Mouse (Mus musculus) CH12.LX (cell line): Measurements from ENCODE around the gene Mtr.

Experiments used
- BHLHE40 ChIP-seq: IDR thresholded peaks from 2 replicates; pipeline ENCODE4 v1.6.1; 2011; ENCODE audit warnings: mild to moderate bottlenecking, low read depth, low read length, improper control_type of control experiment
- CTCF ChIP-seq, 2 experiments: IDR thresholded peaks in 1 of 2; conservative IDR thresholded peaks in 1 of 2; 2 replicates each; pipeline ENCODE4 v1.5.1; 2011 to 2012; ENCODE audit warnings: low read depth in 2 of 2, low read length in 2 of 2, improper control_type of control experiment in 1 of 2, inconsistent platforms in 1 of 2, mild to moderate bottlenecking in 1 of 2, moderate library complexity in 1 of 2
- EP300 ChIP-seq: IDR thresholded peaks from 2 replicates; pipeline ENCODE4 v1.6.1; 2011; ENCODE audit warnings: low read length, improper control_type of control experiment
- ETS1 ChIP-seq: conservative IDR thresholded peaks from 2 replicates; pipeline ENCODE4 v1.6.1; 2012; ENCODE audit warnings: low read depth, mild to moderate bottlenecking, inconsistent platforms, low read length, improper control_type of control experiment, moderate library complexity
- IRF4 ChIP-seq: IDR thresholded peaks from 2 replicates; pipeline ENCODE4 v1.6.1; 2014; ENCODE audit warnings: low read depth, mild to moderate bottlenecking, inconsistent platforms, low read length, improper control_type of control experiment
- MAFK ChIP-seq: IDR thresholded peaks from 2 replicates; pipeline ENCODE4 v1.6.1; 2011; ENCODE audit warnings: low read length, improper control_type of control experiment; ENCODE audit not compliant: insufficient replicate concordance
- MAX ChIP-seq: IDR thresholded peaks from 2 replicates; pipeline ENCODE4 v1.6.1; 2011; ENCODE audit warnings: low read length, improper control_type of control experiment
- MAZ ChIP-seq: IDR thresholded peaks from 2 replicates; pipeline ENCODE4 v1.6.1; 2012; ENCODE audit warnings: low read depth, mild to moderate bottlenecking, inconsistent platforms, low read length, improper control_type of control experiment, moderate library complexity
- MXI1 ChIP-seq: IDR thresholded peaks from 2 replicates; pipeline ENCODE4 v1.6.1; 2011; ENCODE audit warnings: mild to moderate bottlenecking, low read depth, low read length, improper control_type of control experiment
- NELFE ChIP-seq: IDR thresholded peaks from 2 replicates; pipeline ENCODE4 v1.6.1; 2011; ENCODE audit warnings: low read depth, low read length, improper control_type of control experiment
- POLR2A ChIP-seq: IDR thresholded peaks from 2 replicates; pipeline ENCODE4 v1.6.1; 2011; ENCODE audit warnings: low read depth, mild to moderate bottlenecking, improper control_type of control experiment, low read length
- RAD21 ChIP-seq: IDR thresholded peaks from 2 replicates; pipeline ENCODE4 v1.6.1; 2011; ENCODE audit warnings: low read depth, mild to moderate bottlenecking, low read length, improper control_type of control experiment, moderate library complexity
- SIN3A ChIP-seq: IDR thresholded peaks from 2 replicates; pipeline ENCODE4 v1.6.1; 2012; ENCODE audit warnings: low read length, improper control_type of control experiment, inconsistent platforms
- ZC3H11A ChIP-seq: IDR thresholded peaks from 2 replicates; pipeline ENCODE4 v1.6.1; 2012; ENCODE audit warnings: low read depth, mild to moderate bottlenecking, inconsistent platforms, low read length, improper control_type of control experiment

- TF ChIP-seq NELFE: no peak
- no peak for TF ChIP-seq CTCF (conservative IDR thresholded peaks at IDR 0.05 in 1 of 2, IDR thresholded peaks at IDR 0.05 in 1 of 2; ENCODE audit: low read depth in 2 of 2, low read length in 2 of 2)
- TF ChIP-seq IRF4: no peak
- no peak for TF ChIP-seq RAD21
- TF ChIP-seq SIN3A: no peak
- no peak for TF ChIP-seq MAX
- TF ChIP-seq ETS1: no peak
- TF ChIP-seq ZC3H11A: no peak
- no peak for TF ChIP-seq MAFK
- TF ChIP-seq BHLHE40: no peak
- TF ChIP-seq POLR2A: no peak
- no peak for TF ChIP-seq EP300
- TF ChIP-seq MXI1: no peak
- TF ChIP-seq MAZ: no peak
Measured at GRCm38 (mm10) chr13:12196012-12196411, 61.9 kb downstream of the Mtr start.
